Mouse (Mus musculus) MEL (cell line): ENCODE data around the gene Tmem86b.

ENCODE experiments used
- CHD2 ChIP-seq: IDR thresholded peaks from 2 replicates; pipeline ENCODE4 v1.6.1; 2011; ENCODE audit warnings: low read length, improper control_type of control experiment
- CTCF ChIP-seq, 3 experiments: IDR thresholded peaks in 2 of 3; conservative IDR thresholded peaks in 1 of 3; 2 replicates each; pipeline ENCODE4 v1.5.1; 2011 to 2012; ENCODE audit warnings: low read length in 3 of 3, low read depth in 2 of 3, mild to moderate bottlenecking in 2 of 3, improper control_type of control experiment in 1 of 3, inconsistent platforms in 1 of 3, mixed read lengths in 1 of 3, moderate library complexity in 1 of 3; ENCODE audit not compliant: control insufficient read depth in 1 of 3, insufficient read depth in 1 of 3, poor library complexity in 1 of 3, severe bottlenecking in 1 of 3
- EP300 ChIP-seq, 2 experiments: IDR thresholded peaks; 2 replicates each; pipeline ENCODE4 v1.6.1; 2011; ENCODE audit warnings: improper control_type of control experiment in 2 of 2, low read length in 2 of 2, low read depth in 1 of 2, mild to moderate bottlenecking in 1 of 2
- HCFC1 ChIP-seq: IDR thresholded peaks from 2 replicates; pipeline ENCODE4 v1.6.1; 2012; ENCODE audit warnings: low read depth, mild to moderate bottlenecking, inconsistent platforms, low read length, improper control_type of control experiment, moderate library complexity
- KAT2A ChIP-seq: conservative IDR thresholded peaks from 2 replicates; pipeline ENCODE4 v1.6.1; 2012; ENCODE audit warnings: low read depth, low read length, improper control_type of control experiment, inconsistent platforms
- MAX ChIP-seq: IDR thresholded peaks from 2 replicates; pipeline ENCODE4 v1.6.1; 2011; ENCODE audit warnings: low read length, improper control_type of control experiment
- MAZ ChIP-seq: IDR thresholded peaks from 2 replicates; pipeline ENCODE4 v1.6.1; 2012; ENCODE audit warnings: low read depth, mild to moderate bottlenecking, inconsistent platforms, low read length, improper control_type of control experiment
- NELFE ChIP-seq: IDR thresholded peaks from 2 replicates; pipeline ENCODE4 v1.6.1; 2011; ENCODE audit warnings: low read depth, low read length, improper control_type of control experiment
- RCOR1 ChIP-seq: IDR thresholded peaks from 2 replicates; pipeline ENCODE4 v1.6.1; 2012; ENCODE audit warnings: low read depth, mild to moderate bottlenecking, inconsistent platforms, low read length, improper control_type of control experiment
- SMC3 ChIP-seq: IDR thresholded peaks from 2 replicates; pipeline ENCODE4 v1.6.1; 2011; ENCODE audit warnings: low read depth, low read length, improper control_type of control experiment
- TCF12 ChIP-seq: IDR thresholded peaks from 2 replicates; pipeline ENCODE4 v1.6.1; 2014; ENCODE audit warnings: low read depth, mild to moderate bottlenecking, inconsistent platforms, low read length, improper control_type of control experiment, moderate library complexity

- TF ChIP-seq CHD2, result no peak
- TF ChIP-seq SMC3, result no peak
- TF ChIP-seq HCFC1, result no peak
- no peak for TF ChIP-seq KAT2A
- no peak for TF ChIP-seq MAX
- no peak for TF ChIP-seq CTCF (IDR thresholded peaks at IDR 0.05 in 2 of 3, conservative IDR thresholded peaks at IDR 0.05 in 1 of 3; ENCODE audit: control insufficient read depth in 1 of 3, insufficient read depth in 1 of 3, low read depth in 2 of 3, low read length in 3 of 3, poor library complexity in 1 of 3, severe bottlenecking in 1 of 3)
- no peak for TF ChIP-seq EP300 (IDR thresholded peaks at IDR 0.05; ENCODE audit: low read depth in 1 of 2, low read length in 2 of 2)
- TF ChIP-seq MAZ, result no peak
- no peak for TF ChIP-seq NELFE
- TF ChIP-seq RCOR1, result no peak
- no peak for TF ChIP-seq TCF12
These were observed 27.1 kb upstream of the Tmem86b start for GRCm38 (mm10) chr7:4658128-4658907.
